Mouse (Mus musculus) hindbrain, embryonic 11.5 days (tissue): ENCODE results near the gene Il1rn. TPM values are rescaled to one million over a fixed set of nuclear protein-coding genes. Genes with fewer than 3 reads are reported as not detected.

ENCODE experiments used
- ATAC-seq: fragments of 200-750 bp; cut with Nextera tagmentation; 2 replicates; pipeline ENCODE4 v1.8.0; 2017; ENCODE audit warnings: mild to moderate bottlenecking, moderate TSS enrichment, moderate library complexity; ENCODE audit not compliant: low FRiP score
- DNase-seq: peaks from one replicate; pipeline ENCODE4 v3.0.0-alpha.2; 2015; ENCODE audit warnings: low spot score
- H3K27ac ChIP-seq: fragments of 300-500 bp; sonication (generic); 2 replicates; pipeline ENCODE4 v1.5.1; 2014; ENCODE audit warnings: mild to moderate bottlenecking, low read depth, low read length
- H3K27me3 ChIP-seq: fragments of 300-500 bp; sonication (generic); 2 replicates; pipeline ENCODE4 v1.6.1; 2014; ENCODE audit warnings: mild to moderate bottlenecking, low read length, moderate library complexity, mixed read lengths; ENCODE audit not compliant: control insufficient read depth, insufficient read depth
- H3K36me3 ChIP-seq: fragments of 300-500 bp; sonication (generic); 2 replicates; pipeline ENCODE4 v1.6.1; 2014; ENCODE audit warnings: mild to moderate bottlenecking, low read length, moderate library complexity, mixed read lengths; ENCODE audit not compliant: control insufficient read depth, insufficient read depth
- H3K4me1 ChIP-seq: fragments of 300-500 bp; sonication (generic); replicated peaks from 2 replicates; pipeline ENCODE4 v1.6.1; 2014; ENCODE audit warnings: low read length, mixed read lengths; ENCODE audit not compliant: control insufficient read depth, insufficient read depth
- H3K4me2 ChIP-seq: fragments of 300-500 bp; sonication (generic); replicated peaks from 2 replicates; pipeline ENCODE4 v1.6.1; 2014; ENCODE audit warnings: mild to moderate bottlenecking, low read depth, low read length
- H3K4me3 ChIP-seq: fragments of 300-500 bp; sonication (generic); 2 replicates; pipeline ENCODE4 v1.5.1; 2014; ENCODE audit warnings: low read depth, low read length
- H3K9ac ChIP-seq: fragments of 300-500 bp; sonication (generic); 2 replicates; pipeline ENCODE4 v1.6.1; 2014; ENCODE audit warnings: low read depth, low read length
- H3K9me3 ChIP-seq: fragments of 300-500 bp; sonication (generic); 2 replicates; pipeline ENCODE4 v1.6.1; 2016; ENCODE audit warnings: low read length; ENCODE audit not compliant: control insufficient read depth
- WGBS: fragments of 180-500 bp; shearing (Covaris S2); extraction: QIAGEN DNeasy Blood & Tissue Kit; methylation state at CpG from one replicate; pipeline ENCODE4 v1.1.7; 2014; 5-methylcytosine and 5-hydroxymethylcytosine counted together
- polyA plus RNA-seq: library from polyadenylated mRNA; unstranded; fragments of >200 nt; fragmentation: Nextera tagmentation; extraction: Ambion mirVana; gene quantifications from 2 replicates; pipeline ENCODE4 v1.2.1, GENCODE M21; 2014

The Il1rn gene
- polyA plus RNA-seq, 1 experiment from 2014 or later = not detected

- H3K27me3 ChIP-seq = no peaks in the 10 kb centered on the region
- ATAC-seq = no peak
- H3K9me3 ChIP-seq = no peaks in the 10 kb centered on the region
- H3K4me2 ChIP-seq = no peak overlapping the region
- H3K9ac ChIP-seq = no peak overlapping the region
- no peaks in the 10 kb centered on the region for H3K4me1 ChIP-seq
- 84% methylated on average over 21 of the region's 21 CpGs for WGBS
- H3K36me3 ChIP-seq = no peaks in the 10 kb centered on the region
- DNase-seq = no peak
- H3K27ac ChIP-seq = no peak overlapping the region
- H3K4me3 ChIP-seq = no peak overlapping the region
Observed at GRCm38 (mm10) chr2:24386158-24386963, 49.7 kb downstream of the Il1rn start.

GRCm38 (mm10) chr2:24386964-24387320 lies 50.3 kb downstream of the Il1rn start:
- Histone ChIP-seq H3K36me3 (no peaks in the 10 kb centered on the region), H3K9me3 (no peaks in the 10 kb centered on the region), H3K4me1 (no peaks in the 10 kb centered on the region), H3K27me3 (no peaks in the 10 kb centered on the region), H3K4me2 (no peak overlapping the region), H3K4me3 (no peak overlapping the region), H3K27ac (no peak overlapping the region), H3K9ac (no peak overlapping the region)
- WGBS = 92% methylated on average over 2 of the region's 2 CpGs
- DNase-seq = no peak
- ATAC-seq = no peak

GRCm38 (mm10) chr2:24387361-24388283 lies 51.0 kb downstream of the Il1rn start:
- no peak for DNase-seq
- ATAC-seq = no peak
- Histone ChIP-seq H3K36me3 (no peaks in the 10 kb centered on the region), H3K9me3 (no peaks in the 10 kb centered on the region), H3K4me2 (no peak overlapping the region), H3K9ac (no peak overlapping the region), H3K27ac (no peak overlapping the region), H3K4me1 (no peaks in the 10 kb centered on the region), H3K4me3 (no peak overlapping the region), H3K27me3 (no peaks in the 10 kb centered on the region)
- 89% methylated on average over 4 of the region's 4 CpGs for WGBS

- Histone ChIP-seq H3K36me3 (no peaks in the 10 kb centered on the region), H3K4me2 (no peak overlapping the region), H3K9ac (no peak overlapping the region), H3K27me3 (no peaks in the 10 kb centered on the region), H3K27ac (no peak overlapping the region), H3K9me3 (no peaks in the 10 kb centered on the region), H3K4me3 (no peak overlapping the region), H3K4me1 (no peaks in the 10 kb centered on the region)
- DNase-seq (no peak), ATAC-seq (no peak)
- whole genome bisulfite sequencing = 88% methylated on average over 2 of the region's 2 CpGs
Observed at GRCm38 (mm10) chr2:24393251-24393650, 56.6 kb downstream of the Il1rn start.

GRCm38 (mm10) chr2:24397115-24397514 lies 60.5 kb downstream of the Il1rn start:
- Histone ChIP-seq H3K27ac (no peak overlapping the region), H3K36me3 (no peaks in the 10 kb centered on the region), H3K9ac (no peak overlapping the region), H3K4me2 (no peak overlapping the region), H3K4me1 (no peaks in the 10 kb centered on the region), H3K27me3 (no peaks in the 10 kb centered on the region), H3K9me3 (no peaks in the 10 kb centered on the region), H3K4me3 (no peak overlapping the region)
- ATAC-seq = no peak
- no peak for DNase-seq
- 25% methylated on average over 2 of the region's 2 CpGs for WGBS

- DNase-seq (no peak), ATAC-seq (no peak)
- Histone ChIP-seq H3K36me3 (no peaks in the 10 kb centered on the region), H3K9me3 (no peaks in the 10 kb centered on the region), H3K27me3 (peaks cover 5% of the 10 kb centered on the region; the same call in 1 of the 2 replicates), H3K4me1 (0 out of 2 replicates have a peak, but pooled peaks cover 2% of the 10 kb centered on the region), H3K4me2 (no peak overlapping the region), H3K9ac (no peak overlapping the region), H3K4me3 (no peak overlapping the region), H3K27ac (no peak overlapping the region)
- WGBS = 83% methylated on average over 3 of the region's 3 CpGs
Observed at GRCm38 (mm10) chr2:24400711-24401110, 64.1 kb downstream of the Il1rn start.

Other genes starting within 250 kb of the Il1rn start
- not detected in 2 replicates for gene Tbpl2, start 240.3 kb upstream of the Il1rn start, polyA plus RNA-seq
- gene Il1f8, start 183.7 kb upstream of the Il1rn start, polyA plus RNA-seq = not detected in 2 replicates
- not detected in 2 replicates for gene Il1f9, start 150.4 kb upstream of the Il1rn start, polyA plus RNA-seq
- not detected in 2 replicates for gene Il1f6, start 121.4 kb upstream of the Il1rn start, polyA plus RNA-seq
- gene Il1f5, start 59.9 kb upstream of the Il1rn start, polyA plus RNA-seq = not detected in 2 replicates
- not detected in 2 replicates for gene Il1f10, start 45.7 kb upstream of the Il1rn start, polyA plus RNA-seq
- 0.45 and 0.46 TPM in 2 replicates for gene Psd4, start 30.7 kb downstream of the Il1rn start, polyA plus RNA-seq
- 23.2 and 25.5 TPM in 2 replicates for gene Pax8, start 138.7 kb downstream of the Il1rn start, polyA plus RNA-seq